ENCODE assay signal across 24 mouse cellular contexts in the genomic region with DNA sequence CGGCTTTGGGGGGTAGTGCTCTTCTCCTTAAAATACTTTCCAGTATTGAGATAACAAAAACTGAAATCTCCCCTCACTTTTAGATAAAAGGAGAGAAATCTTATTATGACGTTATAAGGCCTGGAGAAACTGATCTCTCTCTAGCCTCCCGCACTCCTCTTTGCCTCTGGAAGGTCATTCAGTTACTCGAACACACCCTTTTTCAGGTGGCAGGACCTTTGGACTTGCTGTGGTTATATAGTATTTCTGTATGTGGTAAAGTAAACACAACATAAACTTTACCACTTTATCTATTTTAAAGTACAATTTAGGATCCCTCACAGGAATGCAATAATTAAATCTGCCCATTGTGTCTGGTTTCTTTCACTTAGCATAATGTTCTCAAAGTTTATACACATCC. TPM values are rescaled to one million over a fixed set of nuclear protein-coding genes. Genes with fewer than 3 reads are reported as not detected.
DNase-seq lines count a peak whose midpoint lies in the region; ATAC-seq and TF ChIP-seq lines count a peak whose summit lies in the region.
"Had no signal": no experiment of that assay in that cellular context is flagged by ENCODE, and none has a peak within 500 bp of the region (broad histone marks: within the 10 kb centered on the region; RNA-seq: fewer than 3 reads in every experiment).

No protein-coding gene starts in this region.

- H3K36me3 ChIP-seq in forebrain, embryonic 13.5 days (ENCODE audit: poor library complexity, severe bottlenecking): no peaks in the 10 kb centered on the region
- H3K36me3 ChIP-seq in forebrain, embryonic 11.5 days (ENCODE audit: control insufficient read depth, insufficient read depth, low read length): no peaks in the 10 kb centered on the region
- H3K36me3 ChIP-seq in intestine, embryonic 15.5 days: no peaks in the 10 kb centered on the region
- H3K36me3 ChIP-seq in intestine, postnatal 0 days (ENCODE audit: control insufficient read depth, insufficient read depth): no peaks in the 10 kb centered on the region
- H3K36me3 ChIP-seq in midbrain, embryonic 13.5 days: no peaks in the 10 kb centered on the region
- H3K36me3 ChIP-seq: embryonic facial prominence, embryonic 10.5 days; embryonic facial prominence, embryonic 12.5 days; forebrain, embryonic 15.5 days; G1E had no signal

- H3K27me3 ChIP-seq in forebrain, embryonic 13.5 days: no peaks in the 10 kb centered on the region
- H3K27me3 ChIP-seq in forebrain, embryonic 11.5 days (ENCODE audit: control insufficient read depth, insufficient read depth, low read length): no peaks in the 10 kb centered on the region
- no peaks in the 10 kb centered on the region for H3K27me3 ChIP-seq in intestine, embryonic 15.5 days (replicated peaks)
- no peaks in the 10 kb centered on the region for H3K27me3 ChIP-seq in intestine, postnatal 0 days (replicated peaks; ENCODE audit: control insufficient read depth, insufficient read depth, low read length)
- H3K27me3 ChIP-seq in midbrain, embryonic 13.5 days: no peaks in the 10 kb centered on the region
- H3K27me3 ChIP-seq: CH12.LX; forebrain, embryonic 15.5 days had no signal

- no peak for DNase-seq in forebrain, embryonic 11.5 days (ENCODE audit: low spot score)
- DNase-seq in spleen, postnatal 14 days (ENCODE audit: low spot score in 2 of 2): no peak
- DNase-seq: adrenal gland, adult 8-10 months; adrenal gland, postnatal 14 days; adrenal gland, postnatal 36 days; B cell, adult 2 months; cerebellum, adult 11-12 months; cerebellum, adult 2 months; cerebellum, adult 9-10 months; cerebellum, postnatal 10 days; cerebellum, postnatal 25 days; forebrain, postnatal 0 days had no signal

- H3K9ac ChIP-seq in forebrain, embryonic 13.5 days: no peak overlapping the region
- H3K9ac ChIP-seq in forebrain, embryonic 11.5 days (ENCODE audit: low read length): no peak overlapping the region
- no peak overlapping the region for H3K9ac ChIP-seq in intestine, embryonic 15.5 days
- no peak overlapping the region for H3K9ac ChIP-seq in intestine, postnatal 0 days (ENCODE audit: low read depth, low read length)
- no peak overlapping the region for H3K9ac ChIP-seq in midbrain, embryonic 13.5 days (replicated peaks)
- H3K9ac ChIP-seq: embryonic facial prominence, embryonic 12.5 days; forebrain, embryonic 15.5 days; forebrain, postnatal 0 days had no signal

- 0 out of 2 replicates have a peak overlapping the region, but pooled peaks have one; percentile 20 for H3K27ac ChIP-seq in forebrain, embryonic 13.5 days
- no peak overlapping the region for H3K27ac ChIP-seq in forebrain, embryonic 11.5 days (ENCODE audit: low read depth, low read length)
- H3K27ac ChIP-seq in intestine, embryonic 15.5 days: no peak overlapping the region
- H3K27ac ChIP-seq in intestine, postnatal 0 days (ENCODE audit: low read depth, low read length): no peak overlapping the region
- no peak overlapping the region for H3K27ac ChIP-seq in midbrain, embryonic 13.5 days
- H3K27ac ChIP-seq: embryonic facial prominence, embryonic 10.5 days; embryonic facial prominence, embryonic 12.5 days had no signal

- no peak for ATAC-seq in forebrain, embryonic 13.5 days
- no peak for ATAC-seq in forebrain, embryonic 11.5 days (replicated peaks; ENCODE audit: low FRiP score)
- peak; percentile 76 for ATAC-seq in intestine, embryonic 15.5 days
- ATAC-seq in intestine, postnatal 0 days: peak; percentile 65; the same call in 1 of the 2 replicates
- no peak for ATAC-seq in midbrain, embryonic 13.5 days
- ATAC-seq: activated CD4-positive, CD25-positive, alpha-beta regulatory T cell, adult 4 months; CD4-positive, CD25-positive, alpha-beta regulatory T cell, adult 4 months; Patski had no signal

- WGBS in forebrain, embryonic 13.5 days: 89% methylated on average over 4 of the region's 4 CpGs
- 93% methylated on average over 4 of the region's 4 CpGs for WGBS in forebrain, embryonic 11.5 days
- WGBS in intestine, embryonic 15.5 days: 54% methylated on average over 4 of the region's 4 CpGs
- WGBS in intestine, postnatal 0 days: 53% methylated on average over 4 of the region's 4 CpGs
- 85% methylated on average over 4 of the region's 4 CpGs for WGBS in midbrain, embryonic 13.5 days

- no peak overlapping the region for H3K4me3 ChIP-seq in forebrain, embryonic 13.5 days
- H3K4me3 ChIP-seq in forebrain, embryonic 11.5 days (ENCODE audit: low read depth, low read length): no peak overlapping the region
- H3K4me3 ChIP-seq in intestine, embryonic 15.5 days (replicated peaks): no peak overlapping the region
- H3K4me3 ChIP-seq in intestine, postnatal 0 days (ENCODE audit: low read depth, low read length): no peak overlapping the region
- H3K4me3 ChIP-seq in midbrain, embryonic 13.5 days (replicated peaks): no peak overlapping the region
- H3K4me3 ChIP-seq: embryonic facial prominence, embryonic 10.5 days; embryonic facial prominence, embryonic 12.5 days; forebrain, embryonic 15.5 days had no signal

- H3K9me3 ChIP-seq in forebrain, embryonic 13.5 days (replicated peaks): no peaks in the 10 kb centered on the region
- no peaks in the 10 kb centered on the region for H3K9me3 ChIP-seq in forebrain, embryonic 11.5 days (ENCODE audit: control insufficient read depth, low read length)
- no peaks in the 10 kb centered on the region for H3K9me3 ChIP-seq in intestine, embryonic 15.5 days
- no peaks in the 10 kb centered on the region for H3K9me3 ChIP-seq in intestine, postnatal 0 days (ENCODE audit: control insufficient read depth)
- H3K9me3 ChIP-seq in midbrain, embryonic 13.5 days: no peaks in the 10 kb centered on the region
- H3K9me3 ChIP-seq: embryonic facial prominence, embryonic 10.5 days; embryonic facial prominence, embryonic 12.5 days; forebrain, embryonic 15.5 days; G1E had no signal

- 0 out of 2 replicates have a peak, but pooled peaks cover 2% of the 10 kb centered on the region for H3K4me1 ChIP-seq in forebrain, embryonic 13.5 days
- no peaks in the 10 kb centered on the region for H3K4me1 ChIP-seq in forebrain, embryonic 11.5 days (replicated peaks; ENCODE audit: control insufficient read depth, insufficient read depth, low read length)
- no peaks in the 10 kb centered on the region; the same call in 1 of the 2 replicates for H3K4me1 ChIP-seq in intestine, embryonic 15.5 days (replicated peaks)
- H3K4me1 ChIP-seq in intestine, postnatal 0 days (replicated peaks; ENCODE audit: control insufficient read depth, insufficient read depth, low read length): no peaks in the 10 kb centered on the region
- no peaks in the 10 kb centered on the region for H3K4me1 ChIP-seq in midbrain, embryonic 13.5 days (replicated peaks)
- H3K4me1 ChIP-seq: embryonic facial prominence, embryonic 10.5 days; embryonic facial prominence, embryonic 12.5 days; forebrain, embryonic 15.5 days had no signal

- no peak for TF ChIP-seq CTCF in intestine, postnatal 0 days (IDR thresholded peaks at IDR 0.05; ENCODE audit: low read depth)

- H3K4me2 ChIP-seq in forebrain, embryonic 13.5 days: no peak overlapping the region
- no peak overlapping the region for H3K4me2 ChIP-seq in forebrain, embryonic 11.5 days (ENCODE audit: low read depth, low read length, severe bottlenecking)
- no peak overlapping the region for H3K4me2 ChIP-seq in intestine, embryonic 15.5 days (replicated peaks)
- no peak overlapping the region for H3K4me2 ChIP-seq in intestine, postnatal 0 days (replicated peaks; ENCODE audit: low read depth)
- no peak overlapping the region for H3K4me2 ChIP-seq in midbrain, embryonic 13.5 days (replicated peaks)
- H3K4me2 ChIP-seq: embryonic facial prominence, embryonic 12.5 days; forebrain, embryonic 15.5 days had no signal

RNA-seq across cellular contexts. Expression of a gene that starts 5.0 kb away (rescaled TPM):
- 165 and 188 TPM in 2 replicates for polyA plus RNA-seq in forebrain, embryonic 13.5 days (2015; fragmentation: Nextera tagmentation; extraction: Ambion mirVana)
- 86.8 and 87.0 TPM in 2 replicates for polyA plus RNA-seq in forebrain, embryonic 11.5 days (2014; fragmentation: Nextera tagmentation; extraction: Ambion mirVana)
- polyA plus RNA-seq in intestine, embryonic 15.5 days (2015; fragmentation: Nextera tagmentation; extraction: Ambion mirVana): 161 and 164 TPM in 2 replicates
- 120 and 125 TPM in 2 replicates for polyA plus RNA-seq in intestine, postnatal 0 days (2015; fragmentation: Nextera tagmentation; extraction: Ambion mirVana)
- polyA plus RNA-seq in midbrain, embryonic 13.5 days (2015; fragmentation: Nextera tagmentation; extraction: Ambion mirVana): 189 and 209 TPM in 2 replicates
- polyA plus RNA-seq: CD4-positive, CD25-positive, alpha-beta regulatory T cell, adult 4 months; G1E had no signal

Comparison
In these comparisons a context has a peak if more than half of its experiments do, and no peak if none do; other contexts are left out.
1. ATAC-seq: peak in intestine, embryonic 15.5 days (single experiment) and intestine, postnatal 0 days (single experiment); none in forebrain, embryonic 13.5 days (single experiment), forebrain, embryonic 11.5 days (single experiment) and midbrain, embryonic 13.5 days (single experiment).